Mouse (Mus musculus): ENCODE measurements around the gene Hoxb7. TPM values are rescaled to one million over a fixed set of nuclear protein-coding genes. Genes with fewer than 3 reads are reported as not detected.

Hoxb7 gene
- polyA plus RNA-seq, 1 experiment from 2014 or later = 0.51 TPM

GRCm38 (mm10) chr11:96289293-96289692 is 2.9 kb downstream of the Hoxb7 start:
- DNase-seq = no peak
- no peak overlapping the region for H3K9ac ChIP-seq (replicated peaks)
- no peaks in the 10 kb centered on the region for H3K36me3 ChIP-seq (replicated peaks; ENCODE audit: insufficient read depth, low read length)
- TF ChIP-seq CTCF (IDR thresholded peaks at IDR 0.05; ENCODE audit: low read depth) = no peak
- no peak for TF ChIP-seq EP300 (IDR thresholded peaks at IDR 0.05; ENCODE audit: low read depth)
- WGBS (ENCODE audit: insufficient replicate concordance) = 18% methylated on average over 21 of the region's 21 CpGs
- no peaks in the 10 kb centered on the region for H3K9me3 ChIP-seq (ENCODE audit: low read length)
- no peak overlapping the region for H3K4me3 ChIP-seq (ENCODE audit: low read depth, low read length)
- H3K27ac ChIP-seq (ENCODE audit: low read depth) = no peak overlapping the region
- H3K4me1 ChIP-seq (ENCODE audit: insufficient read depth) = no peaks in the 10 kb centered on the region
- no peak overlapping the region for H3K4me2 ChIP-seq (ENCODE audit: low read depth, low read length)
- peaks cover 97% of the 10 kb centered on the region for H3K27me3 ChIP-seq (ENCODE audit: insufficient read depth, low read length)
- no peak for ATAC-seq

GRCm38 (mm10) chr11:96289837-96290236 is 3.4 kb downstream of the Hoxb7 start:
- H3K4me3 ChIP-seq (ENCODE audit: low read depth, low read length) = no peak overlapping the region
- TF ChIP-seq EP300 (IDR thresholded peaks at IDR 0.05; ENCODE audit: low read depth) (no peak), CTCF (IDR thresholded peaks at IDR 0.05; ENCODE audit: low read depth) (no peak)
- no peaks in the 10 kb centered on the region for H3K9me3 ChIP-seq (ENCODE audit: low read length)
- H3K4me1 ChIP-seq (ENCODE audit: insufficient read depth) = no peaks in the 10 kb centered on the region
- no peak overlapping the region for H3K9ac ChIP-seq (replicated peaks)
- H3K27me3 ChIP-seq (ENCODE audit: insufficient read depth, low read length) = peaks cover 97% of the 10 kb centered on the region
- H3K4me2 ChIP-seq (ENCODE audit: low read depth, low read length) = no peak overlapping the region
- no peak overlapping the region for H3K27ac ChIP-seq (ENCODE audit: low read depth)
- WGBS (ENCODE audit: insufficient replicate concordance) = 27% methylated on average over 6 of the region's 6 CpGs
- ATAC-seq (no peak), DNase-seq (no peak)
- H3K36me3 ChIP-seq (replicated peaks; ENCODE audit: insufficient read depth, low read length) = no peaks in the 10 kb centered on the region

GRCm38 (mm10) chr11:96290705-96291355 is 4.4 kb downstream of the Hoxb7 start:
- Histone ChIP-seq H3K9me3 (ENCODE audit: low read length) (no peaks in the 10 kb centered on the region), H3K36me3 (replicated peaks; ENCODE audit: insufficient read depth, low read length) (no peaks in the 10 kb centered on the region), H3K4me2 (ENCODE audit: low read depth, low read length) (no peak overlapping the region), H3K4me1 (ENCODE audit: insufficient read depth) (no peaks in the 10 kb centered on the region), H3K4me3 (ENCODE audit: low read depth, low read length) (no peak overlapping the region), H3K27ac (ENCODE audit: low read depth) (no peak overlapping the region), H3K27me3 (ENCODE audit: insufficient read depth, low read length) (peaks cover 97% of the 10 kb centered on the region), H3K9ac (replicated peaks) (no peak overlapping the region)
- 33% methylated on average over 17 of the region's 17 CpGs for WGBS (ENCODE audit: insufficient replicate concordance)
- no peak for ATAC-seq
- DNase-seq = no peak
- TF ChIP-seq CTCF (IDR thresholded peaks at IDR 0.05; ENCODE audit: low read depth) (no peak), EP300 (IDR thresholded peaks at IDR 0.05; ENCODE audit: low read depth) (no peak)

GRCm38 (mm10) chr11:96291681-96292564 is 5.5 kb downstream of the Hoxb7 start, which contains the start of gene Hoxb6:
TSS of gene Hoxb6 (plus strand) at chr11:96292476.
- DNase-seq (no peak), ATAC-seq (no peak)
- H3K9me3 ChIP-seq (ENCODE audit: low read length) = no peaks in the 10 kb centered on the region
- H3K27ac ChIP-seq (ENCODE audit: low read depth) = no peak within 1 kb of the TSS
- H3K4me3 ChIP-seq (ENCODE audit: low read depth, low read length) = no peak within 1 kb of the TSS
- TF ChIP-seq CTCF (IDR thresholded peaks at IDR 0.05; ENCODE audit: low read depth) (no peak), EP300 (IDR thresholded peaks at IDR 0.05; ENCODE audit: low read depth) (no peak)
- peaks cover 97% of the 10 kb centered on the region for H3K27me3 ChIP-seq (ENCODE audit: insufficient read depth, low read length)
- H3K9ac ChIP-seq (replicated peaks) = no peak within 1 kb of the TSS
- H3K4me1 ChIP-seq (ENCODE audit: insufficient read depth) = no peaks in the 10 kb centered on the region
- H3K36me3 ChIP-seq (replicated peaks; ENCODE audit: insufficient read depth, low read length) = no peaks in the 10 kb centered on the region
- 11% methylated on average over 22 of the region's 22 CpGs for WGBS (ENCODE audit: insufficient replicate concordance)
- no peak within 1 kb of the TSS for H3K4me2 ChIP-seq (ENCODE audit: low read depth, low read length)

- no peak overlapping the region for H3K4me3 ChIP-seq (ENCODE audit: low read depth, low read length)
- DNase-seq = no peak
- no peaks in the 10 kb centered on the region for H3K4me1 ChIP-seq (ENCODE audit: insufficient read depth)
- H3K9ac ChIP-seq (replicated peaks) = no peak overlapping the region
- no peak overlapping the region for H3K27ac ChIP-seq (ENCODE audit: low read depth)
- TF ChIP-seq CTCF (IDR thresholded peaks at IDR 0.05; ENCODE audit: low read depth) (no peak), EP300 (IDR thresholded peaks at IDR 0.05; ENCODE audit: low read depth) (no peak)
- H3K36me3 ChIP-seq (replicated peaks; ENCODE audit: insufficient read depth, low read length) = no peaks in the 10 kb centered on the region
- no peak overlapping the region for H3K4me2 ChIP-seq (ENCODE audit: low read depth, low read length)
- no peak for ATAC-seq
- no peaks in the 10 kb centered on the region for H3K9me3 ChIP-seq (ENCODE audit: low read length)
- H3K27me3 ChIP-seq (ENCODE audit: insufficient read depth, low read length) = peaks cover 97% of the 10 kb centered on the region
- WGBS (ENCODE audit: insufficient replicate concordance) = 4% methylated on average over 12 of the region's 12 CpGs
These were observed 6.3 kb downstream of the Hoxb7 start for GRCm38 (mm10) chr11:96292565-96293301.
